Mouse (Mus musculus): Measurements from ENCODE around the gene Tmem198b. TPM values are rescaled to one million over a fixed set of nuclear protein-coding genes. Genes with fewer than 3 reads are reported as not detected.

Tmem198b gene
- total and polyA plus RNA-seq, 3 experiments, result 2.2 to 8.6 TPM; not detected in 1

DNA sequence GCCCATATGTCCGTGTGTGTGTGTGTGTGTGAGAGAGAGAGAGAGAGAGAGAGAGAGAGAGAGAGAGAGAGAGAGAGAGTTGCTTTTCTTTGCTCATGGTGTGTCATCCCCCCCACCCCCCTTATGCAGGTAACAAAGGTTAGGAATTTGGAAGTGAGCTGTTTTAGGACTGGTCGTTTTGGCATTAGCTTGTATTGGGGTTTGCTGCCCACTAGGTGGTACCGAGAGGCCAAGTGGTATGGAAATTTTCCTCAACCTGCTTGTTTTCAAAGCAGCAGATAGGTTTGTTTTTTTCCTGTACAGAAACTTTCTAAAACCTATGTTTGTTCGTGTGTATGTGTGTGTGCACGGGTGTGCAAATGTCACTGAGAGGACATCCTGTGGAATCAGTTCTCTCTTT, 30.5 kb downstream of the Tmem198b start:
- peaks cover 0 to 4% of the 10 kb centered on the region in 2 experiments; a peak in 2 of 4 replicates for H3K36me3 ChIP-seq (ENCODE audit: control insufficient read depth in 1 of 2, insufficient read depth in 2 of 2, low read length in 2 of 2)
- peak; percentile 44 for DNase-seq (ENCODE audit: low read depth, low spot score)
- H3K9me3 ChIP-seq (replicated peaks; ENCODE audit: insufficient read depth, low read length), result no peaks in the 10 kb centered on the region
- H3K27ac ChIP-seq (ENCODE audit: control insufficient read depth, low read depth, low read length), result no peak overlapping the region
- no peaks in the 10 kb centered on the region for H3K79me2 ChIP-seq (ENCODE audit: control insufficient read depth, insufficient read depth, low read length, poor library complexity)
- no peaks in the 10 kb centered on the region for H3K27me3 ChIP-seq (ENCODE audit: control insufficient read depth in 1 of 2, insufficient read depth in 2 of 2, low read length in 2 of 2)
- H3K9ac ChIP-seq (ENCODE audit: control insufficient read depth, low read depth, low read length, poor library complexity, severe bottlenecking), result no peak overlapping the region
- H3K4me3 ChIP-seq (ENCODE audit: control insufficient read depth in 1 of 2, insufficient read depth in 1 of 2, low read depth in 2 of 2, low read length in 2 of 2), result no peak overlapping the region
- TF ChIP-seq SMC3 (IDR thresholded peaks at IDR 0.05; ENCODE audit: low read depth, low read length) (peak; percentile 39), CTCF (IDR thresholded peaks at IDR 0.05 in 2 of 3, conservative IDR thresholded peaks at IDR 0.05 in 1 of 3; ENCODE audit: control insufficient read depth in 1 of 3, insufficient read depth in 1 of 3, low read depth in 2 of 3, low read length in 3 of 3, poor library complexity in 1 of 3, severe bottlenecking in 1 of 3) (peak in 2 of 3 experiments; percentile 16 to 60; a peak in 4 of 6 replicates), RAD21 (IDR thresholded peaks at IDR 0.05; ENCODE audit: low read depth, low read length) (peak; percentile 31), USF2 (IDR thresholded peaks at IDR 0.05; ENCODE audit: borderline replicate concordance in 1 of 2, insufficient read depth in 1 of 2, low read depth in 1 of 2, low read length in 2 of 2) (no peak)
- peaks cover 0 to 3% of the 10 kb centered on the region in 2 experiments; a peak in 1 of 4 replicates for H3K4me1 ChIP-seq (ENCODE audit: control insufficient read depth in 1 of 2, insufficient read depth in 2 of 2, low read length in 2 of 2)

GRCm38 (mm10) chr10:128772895-128773294, 31.3 kb downstream of the Tmem198b start:
- no peak overlapping the region for H3K4me3 ChIP-seq (ENCODE audit: control insufficient read depth in 1 of 2, insufficient read depth in 1 of 2, low read depth in 2 of 2, low read length in 2 of 2)
- TF ChIP-seq CTCF (IDR thresholded peaks at IDR 0.05 in 2 of 3, conservative IDR thresholded peaks at IDR 0.05 in 1 of 3; ENCODE audit: control insufficient read depth in 1 of 3, insufficient read depth in 1 of 3, low read depth in 2 of 3, low read length in 3 of 3, poor library complexity in 1 of 3, severe bottlenecking in 1 of 3), result peak; percentile 6 to 63 (median 33); a peak in 3 of 6 replicates
- peak; percentile 59 for TF ChIP-seq ZC3H11A (IDR thresholded peaks at IDR 0.05; ENCODE audit: low read depth, low read length)
- peak; percentile 45 for TF ChIP-seq RAD21 (IDR thresholded peaks at IDR 0.05; ENCODE audit: low read depth, low read length)
- TF ChIP-seq RCOR1 (IDR thresholded peaks at IDR 0.05; ENCODE audit: low read depth, low read length), result no peak
- no peak for TF ChIP-seq NELFE (IDR thresholded peaks at IDR 0.05; ENCODE audit: low read depth, low read length)
- peak; percentile 78 for TF ChIP-seq SMC3 (IDR thresholded peaks at IDR 0.05; ENCODE audit: low read depth, low read length)
- peaks cover 0 to 3% of the 10 kb centered on the region in 2 experiments; a peak in 1 of 4 replicates for H3K4me1 ChIP-seq (ENCODE audit: control insufficient read depth in 1 of 2, insufficient read depth in 2 of 2, low read length in 2 of 2)
- H3K79me2 ChIP-seq (ENCODE audit: control insufficient read depth, insufficient read depth, low read length, poor library complexity), result no peaks in the 10 kb centered on the region
- H3K9me3 ChIP-seq (replicated peaks; ENCODE audit: insufficient read depth, low read length), result no peaks in the 10 kb centered on the region
- H3K9ac ChIP-seq (ENCODE audit: control insufficient read depth, low read depth, low read length, poor library complexity, severe bottlenecking), result no peak overlapping the region
- peaks cover 0 to 4% of the 10 kb centered on the region in 2 experiments; a peak in 2 of 4 replicates for H3K36me3 ChIP-seq (ENCODE audit: control insufficient read depth in 1 of 2, insufficient read depth in 2 of 2, low read length in 2 of 2)
- no peak overlapping the region for H3K27ac ChIP-seq (ENCODE audit: control insufficient read depth, low read depth, low read length)
- peak; percentile 61 for DNase-seq (ENCODE audit: low read depth, low spot score)
- no peaks in the 10 kb centered on the region for H3K27me3 ChIP-seq (ENCODE audit: control insufficient read depth in 1 of 2, insufficient read depth in 2 of 2, low read length in 2 of 2)

Other genes with a start within 250 kb of the Tmem198b start
- gene Pa2g4, start 238.4 kb downstream of the Tmem198b start, total RNA-seq (2012; rRNA removed), result 232 and 235 TPM in 2 replicates
- gene Pa2g4, start 238.4 kb downstream of the Tmem198b start, polyA plus RNA-seq (2012; ENCODE audit: insufficient read depth in 1 of 2, insufficient read length in 2 of 2, low read depth in 1 of 2, low replicate concordance in 2 of 2, missing spikeins in 1 of 2), result 100 to 1,000 TPM; 298 to 663 TPM
- 0.39 and 0.42 TPM in 2 replicates for gene Erbb3, start 214.7 kb downstream of the Tmem198b start, total RNA-seq (2012; rRNA removed)
- gene Erbb3, start 214.7 kb downstream of the Tmem198b start, polyA plus RNA-seq (2012; ENCODE audit: insufficient read depth in 1 of 2, insufficient read length in 2 of 2, low read depth in 1 of 2, low replicate concordance in 2 of 2, missing spikeins in 1 of 2), result under 1 TPM in 1 of 2 experiments, not detected in 1; 0.29 TPM
- gene Rps26, start 177.6 kb downstream of the Tmem198b start, total RNA-seq (2012; rRNA removed), result 2,338 and 2,523 TPM in 2 replicates
- gene Rps26, start 177.6 kb downstream of the Tmem198b start, polyA plus RNA-seq (2012; ENCODE audit: insufficient read depth in 1 of 2, insufficient read length in 2 of 2, low read depth in 1 of 2, low replicate concordance in 2 of 2, missing spikeins in 1 of 2), result 1,000 to 10,000 TPM in 1 of 2 experiments, not detected in 1; 2,530 TPM
- gene Ikzf4, start 158.4 kb downstream of the Tmem198b start, total RNA-seq (2012; rRNA removed), result not detected in 2 replicates
- gene Ikzf4, start 158.4 kb downstream of the Tmem198b start, polyA plus RNA-seq (2012; ENCODE audit: insufficient read depth in 1 of 2, insufficient read length in 2 of 2, low read depth in 1 of 2, low replicate concordance in 2 of 2, missing spikeins in 1 of 2), result under 1 TPM in 1 of 2 experiments, not detected in 1; 0.03 TPM
- gene Suox, start 130.3 kb downstream of the Tmem198b start, total RNA-seq (2012; rRNA removed), result 4.7 and 4.9 TPM in 2 replicates
- gene Suox, start 130.3 kb downstream of the Tmem198b start, polyA plus RNA-seq (2012; ENCODE audit: insufficient read depth in 1 of 2, insufficient read length in 2 of 2, low read depth in 1 of 2, low replicate concordance in 2 of 2, missing spikeins in 1 of 2), result 1 to 10 TPM in 1 of 2 experiments, not detected in 1; 7.2 TPM
- gene Rab5b, start 108.1 kb downstream of the Tmem198b start, total RNA-seq (2012; rRNA removed), result 16.2 and 18.7 TPM in 2 replicates
- gene Rab5b, start 108.1 kb downstream of the Tmem198b start, polyA plus RNA-seq (2012; ENCODE audit: insufficient read depth in 1 of 2, insufficient read length in 2 of 2, low read depth in 1 of 2, low replicate concordance in 2 of 2, missing spikeins in 1 of 2), result 10 to 100 TPM; 23.3 to 45.7 TPM
- gene Pmel, start 100.2 kb downstream of the Tmem198b start, total RNA-seq (2012; rRNA removed), result 0.13 and 0.15 TPM in 2 replicates
- under 1 TPM in 1 of 2 experiments, not detected in 1; 0.45 TPM for gene Pmel, start 100.2 kb downstream of the Tmem198b start, polyA plus RNA-seq (2012; ENCODE audit: insufficient read depth in 1 of 2, insufficient read length in 2 of 2, low read depth in 1 of 2, low replicate concordance in 2 of 2, missing spikeins in 1 of 2)
- 34.2 and 40.5 TPM in 2 replicates for gene Cdk2, start 99.3 kb downstream of the Tmem198b start, total RNA-seq (2012; rRNA removed)
- gene Cdk2, start 99.3 kb downstream of the Tmem198b start, polyA plus RNA-seq (2012; ENCODE audit: insufficient read depth in 1 of 2, insufficient read length in 2 of 2, low read depth in 1 of 2, low replicate concordance in 2 of 2, missing spikeins in 1 of 2), result 10 to 100 TPM in 1 of 2 experiments, not detected in 1; 72.4 TPM
- 0.69 and 1.0 TPM in 2 replicates for gene Dgka, start 59.5 kb downstream of the Tmem198b start, total RNA-seq (2012; rRNA removed)
- gene Dgka, start 59.5 kb downstream of the Tmem198b start, polyA plus RNA-seq (2012; ENCODE audit: insufficient read depth in 1 of 2, insufficient read length in 2 of 2, low read depth in 1 of 2, low replicate concordance in 2 of 2, missing spikeins in 1 of 2), result 1 to 10 TPM in 1 of 2 experiments, not detected in 1; 3.5 TPM
- 64.2 and 77.4 TPM in 2 replicates for gene Pym1, start 56.5 kb downstream of the Tmem198b start, total RNA-seq (2012; rRNA removed)
- gene Pym1, start 56.5 kb downstream of the Tmem198b start, polyA plus RNA-seq (2012; ENCODE audit: insufficient read depth in 1 of 2, insufficient read length in 2 of 2, low read depth in 1 of 2, low replicate concordance in 2 of 2, missing spikeins in 1 of 2), result 100 to 1,000 TPM in 1 of 2 experiments, not detected in 1; 107 TPM
- 0.08 and 0.10 TPM in 2 replicates for gene Mmp19, start 13.5 kb downstream of the Tmem198b start, total RNA-seq (2012; rRNA removed)
- gene Mmp19, start 13.5 kb downstream of the Tmem198b start, polyA plus RNA-seq (2012; ENCODE audit: insufficient read depth in 1 of 2, insufficient read length in 2 of 2, low read depth in 1 of 2, low replicate concordance in 2 of 2, missing spikeins in 1 of 2), result under 1 TPM in 1 of 2 experiments, not detected in 1; 0.36 TPM
- 22.2 and 27.7 TPM in 2 replicates for gene Dnajc14, start 308 bp downstream of the Tmem198b start, total RNA-seq (2012; rRNA removed)
- gene Dnajc14, start 308 bp downstream of the Tmem198b start, polyA plus RNA-seq (2012; ENCODE audit: insufficient read depth in 1 of 2, insufficient read length in 2 of 2, low read depth in 1 of 2, low replicate concordance in 2 of 2, missing spikeins in 1 of 2), result 10 to 100 TPM in 1 of 2 experiments, not detected in 1; 36.7 TPM
- 100 and 103 TPM in 2 replicates for gene Sarnp, start 13.0 kb upstream of the Tmem198b start, total RNA-seq (2012; rRNA removed)
- gene Sarnp, start 13.0 kb upstream of the Tmem198b start, polyA plus RNA-seq (2012; ENCODE audit: insufficient read depth in 1 of 2, insufficient read length in 2 of 2, low read depth in 1 of 2, low replicate concordance in 2 of 2, missing spikeins in 1 of 2), result 1,000 to 10,000 TPM in 1 of 2 experiments, 100 to 1,000 TPM in 1; 189 to 1,007 TPM
- gene Ormdl2, start 17.3 kb upstream of the Tmem198b start, total RNA-seq (2012; rRNA removed), result 90.7 and 100 TPM in 2 replicates
- gene Ormdl2, start 17.3 kb upstream of the Tmem198b start, polyA plus RNA-seq (2012; ENCODE audit: insufficient read depth in 1 of 2, insufficient read length in 2 of 2, low read depth in 1 of 2, low replicate concordance in 2 of 2, missing spikeins in 1 of 2), result 100 to 1,000 TPM; 114 to 278 TPM
- 1.8 and 2.3 TPM in 2 replicates for gene Gdf11, start 87.3 kb upstream of the Tmem198b start, total RNA-seq (2012; rRNA removed)
- 1 to 10 TPM in 1 of 2 experiments, not detected in 1; 2.8 TPM for gene Gdf11, start 87.3 kb upstream of the Tmem198b start, polyA plus RNA-seq (2012; ENCODE audit: insufficient read depth in 1 of 2, insufficient read length in 2 of 2, low read depth in 1 of 2, low replicate concordance in 2 of 2, missing spikeins in 1 of 2)
- 0.29 and 0.46 TPM in 2 replicates for gene Cd63, start 96.6 kb upstream of the Tmem198b start, total RNA-seq (2012; rRNA removed)
- under 1 TPM in 1 of 2 experiments, not detected in 1; 0.64 TPM for gene Cd63, start 96.6 kb upstream of the Tmem198b start, polyA plus RNA-seq (2012; ENCODE audit: insufficient read depth in 1 of 2, insufficient read length in 2 of 2, low read depth in 1 of 2, low replicate concordance in 2 of 2, missing spikeins in 1 of 2)
- 1.2 and 2.9 TPM in 2 replicates for gene Rdh5, start 118.5 kb upstream of the Tmem198b start, total RNA-seq (2012; rRNA removed)
- gene Rdh5, start 118.5 kb upstream of the Tmem198b start, polyA plus RNA-seq (2012; ENCODE audit: insufficient read depth in 1 of 2, insufficient read length in 2 of 2, low read depth in 1 of 2, low replicate concordance in 2 of 2, missing spikeins in 1 of 2), result 1 to 10 TPM in 1 of 2 experiments, not detected in 1; 4.2 TPM
- gene Bloc1s1, start 119.7 kb upstream of the Tmem198b start, total RNA-seq (2012; rRNA removed), result 57.7 and 70.6 TPM in 2 replicates
- gene Bloc1s1, start 119.7 kb upstream of the Tmem198b start, polyA plus RNA-seq (2012; ENCODE audit: insufficient read depth in 1 of 2, insufficient read length in 2 of 2, low read depth in 1 of 2, low replicate concordance in 2 of 2, missing spikeins in 1 of 2), result 10 to 100 TPM in 1 of 2 experiments, not detected in 1; 45.1 TPM
- 0.04 and 0.16 TPM in 2 replicates for gene Itga7, start 129.4 kb upstream of the Tmem198b start, total RNA-seq (2012; rRNA removed)
- gene Itga7, start 129.4 kb upstream of the Tmem198b start, polyA plus RNA-seq (2012; ENCODE audit: insufficient read depth in 1 of 2, insufficient read length in 2 of 2, low read depth in 1 of 2, low replicate concordance in 2 of 2, missing spikeins in 1 of 2), result under 1 TPM in 1 of 2 experiments, not detected in 1; 0.14 TPM
- gene Mettl7b, start 156.6 kb upstream of the Tmem198b start, total RNA-seq (2012; rRNA removed), result not detected in 2 replicates
- not detected for gene Mettl7b, start 156.6 kb upstream of the Tmem198b start, polyA plus RNA-seq (2012; ENCODE audit: insufficient read depth in 1 of 2, insufficient read length in 2 of 2, low read depth in 1 of 2, low replicate concordance in 2 of 2, missing spikeins in 1 of 2)
- not detected in 2 replicates for gene Olfr9, start 185.1 kb upstream of the Tmem198b start, total RNA-seq (2012; rRNA removed)
- gene Olfr9, start 185.1 kb upstream of the Tmem198b start, polyA plus RNA-seq (2012; ENCODE audit: insufficient read depth in 1 of 2, insufficient read length in 2 of 2, low read depth in 1 of 2, low replicate concordance in 2 of 2, missing spikeins in 1 of 2), result not detected
- not detected in 2 replicates for gene Olfr763, start 206.4 kb upstream of the Tmem198b start, total RNA-seq (2012; rRNA removed)
- not detected for gene Olfr763, start 206.4 kb upstream of the Tmem198b start, polyA plus RNA-seq (2012; ENCODE audit: insufficient read depth in 1 of 2, insufficient read length in 2 of 2, low read depth in 1 of 2, low replicate concordance in 2 of 2, missing spikeins in 1 of 2)
- not detected in 2 replicates for gene Olfr764-ps1, start 235.5 kb upstream of the Tmem198b start, total RNA-seq (2012; rRNA removed)
- gene Olfr764-ps1, start 235.5 kb upstream of the Tmem198b start, polyA plus RNA-seq (2012; ENCODE audit: insufficient read depth in 1 of 2, insufficient read length in 2 of 2, low read depth in 1 of 2, low replicate concordance in 2 of 2, missing spikeins in 1 of 2), result not detected
- not detected in 2 replicates for gene Olfr765, start 245.6 kb upstream of the Tmem198b start, total RNA-seq (2012; rRNA removed)
- not detected for gene Olfr765, start 245.6 kb upstream of the Tmem198b start, polyA plus RNA-seq (2012; ENCODE audit: insufficient read depth in 1 of 2, insufficient read length in 2 of 2, low read depth in 1 of 2, low replicate concordance in 2 of 2, missing spikeins in 1 of 2)

Data from MEL (cell line).